Mouse (Mus musculus): ENCODE results near the gene Wdcp. TPM values are rescaled to one million over a fixed set of nuclear protein-coding genes. Genes with fewer than 3 reads are reported as not detected.
"Not testable (repeated sequence)": the region's sequence is repeated elsewhere in the genome, so short reads cannot be mapped to it uniquely, and the experiment has no call there.

Wdcp gene
- 8.6 and 11.4 TPM in 2 replicates for total RNA-seq (2021)
- long read RNA-seq, partial matches to known transcripts, result 0 of 3 reads
- long read RNA-seq, other reads (novel, unspliced or antisense), result 2 of 3 reads

GRCm38 (mm10) chr12:4842890-4843597 lies at the start of gene Wdcp:
Wdcp (plus strand) TSS chr12:4843303.
- peak; percentile 87 for DNase-seq

- no peak for DNase-seq
These were observed 49.4 kb upstream of the Wdcp start for GRCm38 (mm10) chr12:4793718-4794117.

GRCm38 (mm10) chr12:4797471-4797870 lies 45.6 kb upstream of the Wdcp start:
- DNase-seq, result not testable (repeated sequence)

- DNase-seq, result no peak
These were observed 32.1 kb upstream of the Wdcp start for GRCm38 (mm10) chr12:4811036-4811435.

GRCm38 (mm10) chr12:4811705-4812104 lies 31.4 kb upstream of the Wdcp start:
- DNase-seq, result no peak

- DNase-seq, result no peak
These were observed 29.5 kb upstream of the Wdcp start for GRCm38 (mm10) chr12:4813636-4814035.

GRCm38 (mm10) chr12:4816680-4817360 lies 26.3 kb upstream of the Wdcp start:
- no peak for DNase-seq

GRCm38 (mm10) chr12:4817361-4818101 lies 25.6 kb upstream of the Wdcp start, which contains the start of gene Sf3b6:
Sf3b6 (plus strand) TSS chr12:4817544.
- peak; percentile 99 for DNase-seq

GRCm38 (mm10) chr12:4827256-4827655 lies 15.8 kb upstream of the Wdcp start:
- no peak for DNase-seq

GRCm38 (mm10) chr12:4836959-4837358 lies 6.1 kb upstream of the Wdcp start:
- DNase-seq, result no peak

GRCm38 (mm10) chr12:4840010-4840409 lies 3.1 kb upstream of the Wdcp start:
- DNase-seq, result no peak

GRCm38 (mm10) chr12:4840741-4841140 lies 2.4 kb upstream of the Wdcp start:
- no peak for DNase-seq

GRCm38 (mm10) chr12:4841392-4841887 lies 1.7 kb upstream of the Wdcp start, which contains the start of gene Fkbp1b:
Fkbp1b (minus strand) TSS chr12:4841591.
- DNase-seq, result peak; percentile 52

GRCm38 (mm10) chr12:4842456-4842855 lies 647 bp upstream of the Wdcp start:
- DNase-seq, result no peak

GRCm38 (mm10) chr12:4843741-4844140 lies 638 bp downstream of the Wdcp start:
- DNase-seq, result peak; percentile 27

GRCm38 (mm10) chr12:4856160-4856559 lies 13.1 kb downstream of the Wdcp start:
- DNase-seq, result no peak

GRCm38 (mm10) chr12:4856834-4857233 lies 13.7 kb downstream of the Wdcp start:
- no peak for DNase-seq

- DNase-seq, result no peak
These were observed 16.3 kb downstream of the Wdcp start for GRCm38 (mm10) chr12:4859241-4859914.

GRCm38 (mm10) chr12:4862672-4863071 lies 19.6 kb downstream of the Wdcp start:
- no peak for DNase-seq

GRCm38 (mm10) chr12:4863654-4864337 lies 20.7 kb downstream of the Wdcp start:
- no peak for DNase-seq

GRCm38 (mm10) chr12:4864338-4864690 lies 21.2 kb downstream of the Wdcp start:
- no peak for DNase-seq

Measured in adrenal gland, postnatal 25 days (tissue).